Mouse (Mus musculus) hindbrain, embryonic 11.5 days (tissue): ENCODE measurements at regions not wholly inside any gene's neighbourhood (a gene's known extent, or its start where the extent isn't known, plus 50 kb on each side); places are given as distances from the start of the nearest gene placed in this dataset.

ENCODE experiments used
- ATAC-seq: fragments of 200-750 bp; cut with Nextera tagmentation; 2 replicates; pipeline ENCODE4 v1.8.0; 2017; ENCODE audit warnings: mild to moderate bottlenecking, moderate TSS enrichment, moderate library complexity; ENCODE audit not compliant: low FRiP score
- DNase-seq: peaks from one replicate; pipeline ENCODE4 v3.0.0-alpha.2; 2015; ENCODE audit warnings: low spot score
- H3K27ac ChIP-seq: fragments of 300-500 bp; sonication (generic); 2 replicates; pipeline ENCODE4 v1.5.1; 2014; ENCODE audit warnings: mild to moderate bottlenecking, low read depth, low read length
- H3K27me3 ChIP-seq: fragments of 300-500 bp; sonication (generic); 2 replicates; pipeline ENCODE4 v1.6.1; 2014; ENCODE audit warnings: mild to moderate bottlenecking, low read length, moderate library complexity, mixed read lengths; ENCODE audit not compliant: control insufficient read depth, insufficient read depth
- H3K36me3 ChIP-seq: fragments of 300-500 bp; sonication (generic); 2 replicates; pipeline ENCODE4 v1.6.1; 2014; ENCODE audit warnings: mild to moderate bottlenecking, low read length, moderate library complexity, mixed read lengths; ENCODE audit not compliant: control insufficient read depth, insufficient read depth
- H3K4me1 ChIP-seq: fragments of 300-500 bp; sonication (generic); replicated peaks from 2 replicates; pipeline ENCODE4 v1.6.1; 2014; ENCODE audit warnings: low read length, mixed read lengths; ENCODE audit not compliant: control insufficient read depth, insufficient read depth
- H3K4me2 ChIP-seq: fragments of 300-500 bp; sonication (generic); replicated peaks from 2 replicates; pipeline ENCODE4 v1.6.1; 2014; ENCODE audit warnings: mild to moderate bottlenecking, low read depth, low read length
- H3K4me3 ChIP-seq: fragments of 300-500 bp; sonication (generic); 2 replicates; pipeline ENCODE4 v1.5.1; 2014; ENCODE audit warnings: low read depth, low read length
- H3K9ac ChIP-seq: fragments of 300-500 bp; sonication (generic); 2 replicates; pipeline ENCODE4 v1.6.1; 2014; ENCODE audit warnings: low read depth, low read length
- H3K9me3 ChIP-seq: fragments of 300-500 bp; sonication (generic); 2 replicates; pipeline ENCODE4 v1.6.1; 2016; ENCODE audit warnings: low read length; ENCODE audit not compliant: control insufficient read depth
- WGBS: fragments of 180-500 bp; shearing (Covaris S2); extraction: QIAGEN DNeasy Blood & Tissue Kit; methylation state at CpG from one replicate; pipeline ENCODE4 v1.1.7; 2014; 5-methylcytosine and 5-hydroxymethylcytosine counted together

DNA sequence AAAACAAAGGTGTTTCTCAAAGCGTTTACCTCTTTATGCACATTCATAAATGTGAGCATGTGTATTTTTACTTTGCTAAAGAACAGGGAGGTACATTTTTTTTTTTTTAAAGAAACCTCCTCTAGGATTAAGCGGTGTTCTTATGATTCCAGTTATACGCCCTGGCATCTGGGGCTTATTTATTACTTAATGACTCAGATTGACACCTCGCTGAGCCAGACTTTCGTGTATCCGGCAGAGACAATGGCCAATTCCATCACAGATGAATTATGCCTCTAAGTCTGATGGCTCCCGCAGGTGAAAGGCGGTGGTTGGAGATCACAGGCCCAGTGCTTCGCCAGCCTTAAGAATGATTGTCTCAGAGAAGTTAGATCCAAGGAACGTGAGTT is 259.5 kb upstream of the Slc30a5 start:
- Histone ChIP-seq H3K36me3 (no peaks in the 10 kb centered on the region), H3K27ac (no peak overlapping the region)

GRCm38 (mm10) chr13:101092033-101092742 is 259.0 kb upstream of the Slc30a5 start:
- ATAC-seq, result no peak
- 86% methylated on average over 18 of the region's 18 CpGs for WGBS
- no peak for DNase-seq

More for the DNA sequence above, 259.5 kb upstream of the Slc30a5 start:
- no peaks in the 10 kb centered on the region for H3K9me3 ChIP-seq
- ATAC-seq (no peak), DNase-seq (no peak)
- H3K4me3 ChIP-seq, result no peak overlapping the region
- no peaks in the 10 kb centered on the region for H3K27me3 ChIP-seq
- H3K9ac ChIP-seq, result no peak overlapping the region
- no peak overlapping the region for H3K4me2 ChIP-seq
- H3K4me1 ChIP-seq, result no peaks in the 10 kb centered on the region
- WGBS, result 92% methylated on average over 10 of the region's 10 CpGs

DNA sequence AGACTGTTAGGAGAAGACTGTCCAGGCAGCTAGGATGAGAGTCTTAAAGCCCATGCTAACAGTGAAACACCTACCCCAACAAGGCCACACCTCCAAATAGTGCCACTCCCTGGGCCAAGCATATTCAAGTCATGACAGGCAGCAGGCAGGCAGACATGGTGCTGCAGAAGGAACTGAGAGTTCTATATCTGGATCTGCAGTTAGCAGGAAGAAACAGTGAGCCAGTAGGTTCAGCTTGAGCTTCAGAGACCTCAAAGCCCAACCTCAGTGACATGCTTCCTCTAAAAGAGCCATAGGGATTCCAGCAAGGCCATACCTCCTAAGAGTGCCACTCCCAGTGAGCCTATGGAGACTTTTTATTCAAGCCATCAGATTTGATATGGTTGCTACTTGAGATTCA is 252.0 kb upstream of the Slc30a5 start:
- ATAC-seq, result no peak
- no peak overlapping the region for H3K4me3 ChIP-seq
- H3K27me3 ChIP-seq, result no peaks in the 10 kb centered on the region
- no peaks in the 10 kb centered on the region for H3K9me3 ChIP-seq
- no peak for DNase-seq
- H3K36me3 ChIP-seq, result no peaks in the 10 kb centered on the region
- no peak overlapping the region for H3K27ac ChIP-seq
- H3K9ac ChIP-seq, result no peak overlapping the region
- no peak overlapping the region for H3K4me2 ChIP-seq
- no peaks in the 10 kb centered on the region for H3K4me1 ChIP-seq

More at GRCm38 (mm10) chr13:101092033-101092742, 259.0 kb upstream of the Slc30a5 start:
- Histone ChIP-seq H3K9me3 (no peaks in the 10 kb centered on the region), H3K27me3 (no peaks in the 10 kb centered on the region), H3K36me3 (no peaks in the 10 kb centered on the region), H3K4me3 (no peak overlapping the region), H3K4me1 (no peaks in the 10 kb centered on the region), H3K4me2 (no peak overlapping the region), H3K9ac (no peak overlapping the region), H3K27ac (no peak overlapping the region)

GRCm38 (mm10) chr13:101084193-101084592 is 251.0 kb upstream of the Slc30a5 start:
- Histone ChIP-seq H3K4me3 (no peak overlapping the region), H3K27ac (no peak overlapping the region), H3K27me3 (no peaks in the 10 kb centered on the region), H3K4me2 (no peak overlapping the region), H3K9me3 (no peaks in the 10 kb centered on the region), H3K4me1 (no peaks in the 10 kb centered on the region), H3K36me3 (no peaks in the 10 kb centered on the region), H3K9ac (no peak overlapping the region)
- no peak for ATAC-seq
- DNase-seq, result no peak
- WGBS, result 95% methylated on average over 5 of the region's 5 CpGs

GRCm38 (mm10) chr13:101083416-101083815 is 250.2 kb upstream of the Slc30a5 start:
- H3K27ac ChIP-seq, result no peak overlapping the region
- H3K9ac ChIP-seq, result no peak overlapping the region
- H3K27me3 ChIP-seq, result no peaks in the 10 kb centered on the region
- no peak for DNase-seq
- 81% methylated on average over 1 of the region's 1 CpGs for whole genome bisulfite sequencing
- H3K9me3 ChIP-seq, result no peaks in the 10 kb centered on the region
- no peak for ATAC-seq
- H3K4me3 ChIP-seq, result no peak overlapping the region
- H3K4me2 ChIP-seq, result no peak overlapping the region
- no peaks in the 10 kb centered on the region for H3K36me3 ChIP-seq
- H3K4me1 ChIP-seq, result no peaks in the 10 kb centered on the region

DNA sequence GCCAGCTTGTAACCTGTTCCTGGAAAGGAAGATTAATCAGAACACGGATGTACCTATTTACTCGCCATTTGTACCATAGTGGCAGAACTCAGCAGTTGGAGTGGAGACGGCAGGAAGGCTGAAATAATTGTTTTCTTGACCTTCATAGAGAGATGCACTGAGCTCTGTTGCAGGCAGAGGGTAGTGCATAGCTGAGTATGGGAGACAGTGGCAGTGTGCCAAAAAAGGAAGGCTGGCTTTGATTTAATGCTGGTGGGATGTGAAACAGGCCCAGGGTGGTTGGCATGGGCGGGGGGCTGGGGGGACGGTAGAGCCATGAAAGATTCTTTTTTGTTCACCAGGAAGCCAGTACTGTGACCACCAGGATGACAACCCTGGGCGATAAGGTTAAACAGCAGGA is 235.3 kb upstream of the Slc30a5 start:
- no peak overlapping the region for H3K9ac ChIP-seq
- ATAC-seq, result no peak

DNA sequence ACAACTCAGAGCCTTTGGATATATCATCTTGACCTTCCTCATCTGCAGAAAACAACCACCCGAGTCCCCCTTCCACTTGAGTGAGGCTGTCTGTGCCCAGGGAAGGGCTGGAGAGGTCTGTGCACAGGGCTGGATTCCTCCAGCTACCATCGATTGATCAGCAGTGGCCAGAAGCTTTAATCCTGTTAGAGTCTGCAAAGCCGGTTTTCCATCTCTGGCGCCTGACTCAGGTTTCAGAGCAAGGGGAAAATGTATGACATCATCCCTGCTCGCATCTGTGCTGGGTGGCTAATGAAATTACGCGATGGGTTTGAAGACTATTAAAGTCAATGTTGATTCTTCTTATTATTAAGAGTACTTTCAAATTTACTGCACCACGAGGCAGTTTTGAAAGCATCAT is 229.4 kb upstream of the Slc30a5 start:
- Histone ChIP-seq H3K9me3 (no peaks in the 10 kb centered on the region), H3K27me3 (no peaks in the 10 kb centered on the region), H3K4me3 (no peak overlapping the region), H3K4me1 (no peaks in the 10 kb centered on the region), H3K36me3 (no peaks in the 10 kb centered on the region), H3K4me2 (no peak overlapping the region), H3K9ac (no peak overlapping the region), H3K27ac (no peak overlapping the region)
- ATAC-seq (no peak), DNase-seq (peak; percentile 12)
- 68% methylated on average over 8 of the region's 8 CpGs for WGBS

More for the DNA sequence above, 235.3 kb upstream of the Slc30a5 start:
- peak; percentile 13 for DNase-seq
- no peak overlapping the region for H3K4me3 ChIP-seq
- H3K4me2 ChIP-seq, result no peak overlapping the region
- no peak overlapping the region for H3K27ac ChIP-seq
- no peaks in the 10 kb centered on the region for H3K4me1 ChIP-seq
- no peaks in the 10 kb centered on the region for H3K27me3 ChIP-seq
- H3K36me3 ChIP-seq, result no peaks in the 10 kb centered on the region
- 76% methylated on average over 6 of the region's 6 CpGs for WGBS
- H3K9me3 ChIP-seq, result no peaks in the 10 kb centered on the region

- no peak for ATAC-seq
These were observed 228.3 kb upstream of the Slc30a5 start for GRCm38 (mm10) chr13:101061233-101062144.

More at GRCm38 (mm10) chr13:101061233-101062144, 228.3 kb upstream of the Slc30a5 start:
- no peaks in the 10 kb centered on the region for H3K4me1 ChIP-seq
- no peaks in the 10 kb centered on the region for H3K36me3 ChIP-seq
- no peak overlapping the region for H3K9ac ChIP-seq
- no peak overlapping the region for H3K4me3 ChIP-seq
- no peaks in the 10 kb centered on the region for H3K27me3 ChIP-seq
- peak; percentile 4 for DNase-seq
- WGBS, result 67% methylated on average over 15 of the region's 15 CpGs
- H3K4me2 ChIP-seq, result no peak overlapping the region
- H3K9me3 ChIP-seq, result no peaks in the 10 kb centered on the region
- no peak overlapping the region for H3K27ac ChIP-seq
